Mouse (Mus musculus) cerebellum, adult 11-12 months (tissue): ENCODE measurements around the gene Pfkl.
A peak's percentile ranks its signal among the peaks of the same experiment; 100 is the strongest.
"Not testable (repeated sequence)": the region's sequence is repeated elsewhere in the genome, so short reads cannot be mapped to it uniquely, and the experiment has no call there.

ENCODE experiments used
- DNase-seq: peaks from one replicate; pipeline ENCODE4 v3.0.0; 2022

Gene Pfkl

GRCm38 (mm10) chr10:78011116-78011515 lies 1.2 kb upstream of the Pfkl start:
- not testable (repeated sequence) for DNase-seq

GRCm38 (mm10) chr10:78010335-78010734 lies 452 bp upstream of the Pfkl start:
- DNase-seq, result no peak

GRCm38 (mm10) chr10:78009184-78009944 lies 519 bp downstream of the Pfkl start:
- peak; percentile 94 for DNase-seq

GRCm38 (mm10) chr10:78008169-78008568 lies 1.7 kb downstream of the Pfkl start:
- no peak for DNase-seq

- no peak for DNase-seq
Measured at GRCm38 (mm10) chr10:78007203-78007602, 2.7 kb downstream of the Pfkl start.

- DNase-seq, result no peak
Measured at GRCm38 (mm10) chr10:78005791-78006438, 4.0 kb downstream of the Pfkl start.

- DNase-seq, result no peak
Measured at GRCm38 (mm10) chr10:78004479-78005100, 5.3 kb downstream of the Pfkl start.

- no peak for DNase-seq
Measured at GRCm38 (mm10) chr10:78002316-78002715, 7.6 kb downstream of the Pfkl start.

- no peak for DNase-seq
Measured at GRCm38 (mm10) chr10:78001796-78002195, 8.1 kb downstream of the Pfkl start.

- no peak for DNase-seq
Measured at GRCm38 (mm10) chr10:78000200-78000599, 9.7 kb downstream of the Pfkl start.

GRCm38 (mm10) chr10:77995639-77996038 lies 14.2 kb downstream of the Pfkl start:
- no peak for DNase-seq

GRCm38 (mm10) chr10:77985775-77986174 lies 24.1 kb downstream of the Pfkl start:
- DNase-seq, result no peak

GRCm38 (mm10) chr10:77984660-77985059 lies 25.2 kb downstream of the Pfkl start:
- peak; percentile 57 for DNase-seq

GRCm38 (mm10) chr10:77978351-77979350 lies 31.2 kb downstream of the Pfkl start, which contains the start of gene 1810043G02Rik:
Gene 1810043G02Rik, plus strand, starts transcription at chr10:77978524.
- DNase-seq, result peak; percentile 99

GRCm38 (mm10) chr10:77976458-77977150 lies 33.3 kb downstream of the Pfkl start:
- DNase-seq, result peak; percentile 37

- no peak for DNase-seq
Measured at GRCm38 (mm10) chr10:77975653-77976052, 34.2 kb downstream of the Pfkl start.

GRCm38 (mm10) chr10:77974811-77975210 lies 35.1 kb downstream of the Pfkl start:
- peak; percentile 18 for DNase-seq

- DNase-seq, result no peak
Measured at GRCm38 (mm10) chr10:77974323-77974722, 35.6 kb downstream of the Pfkl start.

- no peak for DNase-seq
Measured at GRCm38 (mm10) chr10:77971709-77972553, 38.0 kb downstream of the Pfkl start.

- DNase-seq, result no peak
Measured at GRCm38 (mm10) chr10:77971191-77971590, 38.7 kb downstream of the Pfkl start.

- DNase-seq, result no peak
Measured at GRCm38 (mm10) chr10:77970481-77970880, 39.4 kb downstream of the Pfkl start, which contains the start of gene Trpm2. Gene Trpm2, minus strand, starts transcription at chr10:77970563.
